10 mouse cellular contexts compared by ENCODE assay signal in the genomic region with DNA sequence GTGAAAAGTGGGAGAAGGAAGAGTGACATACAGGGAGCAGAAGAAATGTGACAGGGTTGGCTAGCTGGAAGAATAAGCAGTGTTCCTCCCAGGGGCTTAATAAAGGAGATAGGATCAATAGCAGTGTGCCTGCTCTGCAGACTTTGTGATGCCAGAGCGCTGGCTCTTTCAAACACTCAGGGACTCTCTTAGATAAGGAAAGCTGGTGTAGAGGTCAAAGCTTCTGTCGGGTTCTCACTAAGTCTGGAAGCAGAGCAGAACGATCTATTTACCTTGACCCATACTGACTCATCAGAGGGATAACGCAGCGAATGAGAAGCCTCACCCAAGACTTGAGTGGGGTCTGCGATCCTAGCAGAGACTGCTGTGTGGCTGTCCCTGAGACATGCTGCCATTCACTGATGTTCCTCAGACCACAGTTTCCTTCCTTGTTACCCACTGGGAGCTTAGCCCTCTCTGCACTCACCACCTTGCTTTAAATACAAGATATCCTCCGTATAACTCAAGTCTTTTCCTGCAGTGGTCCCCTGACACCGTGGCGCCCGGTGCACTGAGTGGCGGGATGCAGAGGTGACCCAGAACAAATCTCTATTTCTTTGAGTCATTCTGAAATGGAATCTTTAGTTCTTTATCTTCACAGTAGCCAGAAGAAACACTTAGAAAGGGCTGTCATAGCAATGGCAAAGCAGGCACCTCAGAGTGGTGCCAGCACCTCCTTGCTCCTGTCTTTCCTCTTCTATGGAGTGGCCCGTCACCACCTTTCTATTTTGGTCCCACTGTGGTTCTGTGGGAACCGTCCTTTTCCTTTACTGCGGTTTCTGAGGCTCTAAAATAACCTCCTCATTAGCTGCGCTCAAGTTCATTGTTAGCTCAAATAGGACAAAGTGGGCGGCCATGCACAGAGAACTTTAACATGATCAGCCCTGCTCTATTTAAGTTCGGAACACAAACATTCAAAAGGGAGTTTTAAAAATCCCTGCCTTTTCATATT.
A peak's percentile ranks its signal among the peaks of the same experiment; 100 is the strongest.
DNase-seq lines count a peak whose midpoint lies in the region; ATAC-seq lines count a peak whose summit lies in the region.
"Had no signal": no experiment of that assay in that cellular context is flagged by ENCODE, and none has a peak within 500 bp of the region (broad histone marks: within the 10 kb centered on the region; RNA-seq: fewer than 3 reads in every experiment).

No protein-coding gene starts in this region.

- 0 out of 2 replicates have a peak, but pooled peaks cover 3% of the 10 kb centered on the region for H3K36me3 ChIP-seq in forebrain, embryonic 14.5 days (ENCODE audit: control insufficient read depth, insufficient read depth, low read length)
- no peaks in the 10 kb centered on the region for H3K36me3 ChIP-seq in forebrain, embryonic 11.5 days (ENCODE audit: control insufficient read depth, insufficient read depth, low read length)
- H3K36me3 ChIP-seq in heart, embryonic 11.5 days (ENCODE audit: control insufficient read depth, insufficient read depth, low read length), result no peaks in the 10 kb centered on the region

- no peak overlapping the region for H3K4me3 ChIP-seq in forebrain, embryonic 14.5 days (ENCODE audit: low read depth, low read length)
- H3K4me3 ChIP-seq in forebrain, embryonic 11.5 days (ENCODE audit: low read depth, low read length), result no peak overlapping the region
- peak overlapping the region; percentile 2; the same call in 1 of the 2 replicates for H3K4me3 ChIP-seq in heart, embryonic 11.5 days (ENCODE audit: low read depth, low read length)

- no peaks in the 10 kb centered on the region for H3K27me3 ChIP-seq in forebrain, embryonic 14.5 days (replicated peaks; ENCODE audit: control insufficient read depth, insufficient read depth, low read length)
- no peaks in the 10 kb centered on the region for H3K27me3 ChIP-seq in forebrain, embryonic 11.5 days (ENCODE audit: control insufficient read depth, insufficient read depth, low read length)
- H3K27me3 ChIP-seq in heart, embryonic 11.5 days (ENCODE audit: control insufficient read depth, insufficient read depth, low read length), result no peaks in the 10 kb centered on the region

- DNase-seq in forebrain, embryonic 14.5 days (ENCODE audit: low spot score), result peak; percentile 13
- DNase-seq in forebrain, embryonic 11.5 days (ENCODE audit: low spot score), result no peak
- peak; percentile 12 for DNase-seq in adrenal gland, postnatal 10 days
- no peak for DNase-seq in c-Kit-positive CD71-positive TER-119-positive erythroid progenitor cells, embryonic 14.5 days (ENCODE audit: low spot score)
- DNase-seq: embryo, embryonic 11 days; left cerebral cortex, postnatal 4 days had no signal

- H3K27ac ChIP-seq in forebrain, embryonic 14.5 days (ENCODE audit: low read depth, low read length), result no peak overlapping the region
- no peak overlapping the region for H3K27ac ChIP-seq in forebrain, embryonic 11.5 days (ENCODE audit: low read depth, low read length)
- peak overlapping the region; percentile 92 for H3K27ac ChIP-seq in heart, embryonic 11.5 days (ENCODE audit: low read depth, low read length)

- no peak overlapping the region; the same call in 1 of the 2 replicates for H3K9ac ChIP-seq in forebrain, embryonic 14.5 days (ENCODE audit: low read length)
- H3K9ac ChIP-seq in forebrain, embryonic 11.5 days (ENCODE audit: low read length), result no peak overlapping the region
- H3K9ac ChIP-seq in heart, embryonic 11.5 days (ENCODE audit: low read depth, low read length), result peak overlapping the region; percentile 54

- WGBS in forebrain, embryonic 14.5 days, result 42% methylated on average over 17 of the region's 17 CpGs
- 51% methylated on average over 17 of the region's 17 CpGs for WGBS in forebrain, embryonic 11.5 days
- 32% methylated on average over 17 of the region's 17 CpGs for WGBS in heart, embryonic 11.5 days (ENCODE audit: insufficient replicate concordance)

- H3K4me2 ChIP-seq in forebrain, embryonic 14.5 days (ENCODE audit: low read length), result no peak overlapping the region
- no peak overlapping the region; the same call in 1 of the 2 replicates for H3K4me2 ChIP-seq in forebrain, embryonic 11.5 days (ENCODE audit: low read depth, low read length, severe bottlenecking)
- peak overlapping the region; percentile 62 for H3K4me2 ChIP-seq in heart, embryonic 11.5 days

- peaks cover 7% of the 10 kb centered on the region; the same call in 1 of the 2 replicates for H3K4me1 ChIP-seq in forebrain, embryonic 14.5 days (ENCODE audit: control insufficient read depth, insufficient read depth, low read length)
- peaks cover 10% of the 10 kb centered on the region for H3K4me1 ChIP-seq in forebrain, embryonic 11.5 days (replicated peaks; ENCODE audit: control insufficient read depth, insufficient read depth, low read length)
- peaks cover 18% of the 10 kb centered on the region for H3K4me1 ChIP-seq in heart, embryonic 11.5 days (ENCODE audit: control insufficient read depth, insufficient read depth, low read length)

- ATAC-seq in forebrain, embryonic 14.5 days, result no peak
- no peak; the same call in 1 of the 2 replicates for ATAC-seq in forebrain, embryonic 11.5 days (replicated peaks; ENCODE audit: low FRiP score)
- peak; percentile 73 for ATAC-seq in heart, embryonic 11.5 days (replicated peaks; ENCODE audit: insufficient number of reproducible peaks, low FRiP score, low TSS enrichment)
- peak; percentile 51 for ATAC-seq in megakaryocyte-erythroid progenitor cell, adult 5-6 weeks (replicated peaks; ENCODE audit: low FRiP score, low TSS enrichment, poor library complexity, severe bottlenecking)
- no peak for ATAC-seq in CD4-positive, CD25-positive, alpha-beta regulatory T cell, adult 4 months
- no peak for ATAC-seq in erythroblast, adult 5-6 weeks (replicated peaks; ENCODE audit: low FRiP score, poor library complexity, severe bottlenecking)

- H3K9me3 ChIP-seq in forebrain, embryonic 14.5 days (replicated peaks; ENCODE audit: control insufficient read depth, low read length), result no peaks in the 10 kb centered on the region
- H3K9me3 ChIP-seq in forebrain, embryonic 11.5 days (ENCODE audit: control insufficient read depth, low read length), result no peaks in the 10 kb centered on the region
- H3K9me3 ChIP-seq in heart, embryonic 11.5 days (replicated peaks; ENCODE audit: control insufficient read depth, low read length), result no peaks in the 10 kb centered on the region; the same call in 1 of the 2 replicates

Comparison
In these comparisons a context has a peak if more than half of its experiments do, and no peak if none do; other contexts are left out.
1. DNase-seq: peak in forebrain, embryonic 14.5 days (single experiment) and adrenal gland, postnatal 10 days (single experiment); none in forebrain, embryonic 11.5 days (single experiment) and c-Kit-positive CD71-positive TER-119-positive erythroid progenitor cells, embryonic 14.5 days (single experiment).
2. ATAC-seq: peak in heart, embryonic 11.5 days (single experiment) and megakaryocyte-erythroid progenitor cell, adult 5-6 weeks (single experiment); none in forebrain, embryonic 14.5 days (single experiment), forebrain, embryonic 11.5 days (single experiment), CD4-positive, CD25-positive, alpha-beta regulatory T cell, adult 4 months (single experiment) and erythroblast, adult 5-6 weeks (single experiment).